Mouse (Mus musculus) intestine, embryonic 16.5 days (tissue): Measurements from ENCODE around the gene Nol4l. TPM values are rescaled to one million over a fixed set of nuclear protein-coding genes. Genes with fewer than 3 reads are reported as not detected.

Experiments used
- ATAC-seq: fragments of 200-750 bp; cut with Nextera tagmentation; 2 replicates; pipeline ENCODE4 v1.8.0; 2017; ENCODE audit warnings: moderate TSS enrichment, moderate library complexity
- H3K27ac ChIP-seq: fragments of 300-500 bp; sonication (generic); 2 replicates; pipeline ENCODE4 v1.5.1; 2014; ENCODE audit warnings: mild to moderate bottlenecking, low read length
- H3K27me3 ChIP-seq: fragments of 300-500 bp; sonication (generic); replicated peaks from 2 replicates; pipeline ENCODE4 v1.6.1; 2014; ENCODE audit warnings: low read length, control low read depth, mixed read lengths; ENCODE audit not compliant: control insufficient read depth, insufficient read depth
- H3K36me3 ChIP-seq: fragments of 300-500 bp; sonication (generic); 2 replicates; pipeline ENCODE4 v1.6.1; 2014; ENCODE audit warnings: low read length, control low read depth; ENCODE audit not compliant: control insufficient read depth, insufficient read depth
- H3K4me1 ChIP-seq: fragments of 300-500 bp; sonication (generic); 2 replicates; pipeline ENCODE4 v1.6.1; 2014; ENCODE audit warnings: low read length, control low read depth, mixed read lengths; ENCODE audit not compliant: control insufficient read depth, insufficient read depth
- H3K4me2 ChIP-seq: fragments of 300-500 bp; sonication (generic); 2 replicates; pipeline ENCODE4 v1.6.1; 2014; ENCODE audit warnings: low read depth, low read length, control low read depth
- H3K4me3 ChIP-seq: fragments of 300-500 bp; sonication (generic); 2 replicates; pipeline ENCODE4 v1.5.1; 2014; ENCODE audit warnings: mild to moderate bottlenecking, low read length
- H3K9ac ChIP-seq: fragments of 300-500 bp; sonication (generic); 2 replicates; pipeline ENCODE4 v1.6.1; 2014; ENCODE audit warnings: low read depth, low read length
- H3K9me3 ChIP-seq: fragments of 300-500 bp; sonication (generic); 2 replicates; pipeline ENCODE4 v1.6.1; 2016; ENCODE audit warnings: low read length, control low read depth; ENCODE audit not compliant: control insufficient read depth
- WGBS: fragments of 180-500 bp; shearing (Covaris S2); extraction: QIAGEN DNeasy Blood & Tissue Kit; methylation state at CpG from one replicate; pipeline ENCODE4 v1.1.7; 2014; 5-methylcytosine and 5-hydroxymethylcytosine counted together
- polyA plus RNA-seq: library from polyadenylated mRNA; unstranded; fragments of >200 nt; fragmentation: Nextera tagmentation; extraction: Ambion mirVana; gene quantifications from 2 replicates; pipeline ENCODE4 v1.2.1, GENCODE M21; 2015

The Nol4l gene
- polyA plus RNA-seq, 1 experiment from 2014 or later, result 28.6 TPM

DNA sequence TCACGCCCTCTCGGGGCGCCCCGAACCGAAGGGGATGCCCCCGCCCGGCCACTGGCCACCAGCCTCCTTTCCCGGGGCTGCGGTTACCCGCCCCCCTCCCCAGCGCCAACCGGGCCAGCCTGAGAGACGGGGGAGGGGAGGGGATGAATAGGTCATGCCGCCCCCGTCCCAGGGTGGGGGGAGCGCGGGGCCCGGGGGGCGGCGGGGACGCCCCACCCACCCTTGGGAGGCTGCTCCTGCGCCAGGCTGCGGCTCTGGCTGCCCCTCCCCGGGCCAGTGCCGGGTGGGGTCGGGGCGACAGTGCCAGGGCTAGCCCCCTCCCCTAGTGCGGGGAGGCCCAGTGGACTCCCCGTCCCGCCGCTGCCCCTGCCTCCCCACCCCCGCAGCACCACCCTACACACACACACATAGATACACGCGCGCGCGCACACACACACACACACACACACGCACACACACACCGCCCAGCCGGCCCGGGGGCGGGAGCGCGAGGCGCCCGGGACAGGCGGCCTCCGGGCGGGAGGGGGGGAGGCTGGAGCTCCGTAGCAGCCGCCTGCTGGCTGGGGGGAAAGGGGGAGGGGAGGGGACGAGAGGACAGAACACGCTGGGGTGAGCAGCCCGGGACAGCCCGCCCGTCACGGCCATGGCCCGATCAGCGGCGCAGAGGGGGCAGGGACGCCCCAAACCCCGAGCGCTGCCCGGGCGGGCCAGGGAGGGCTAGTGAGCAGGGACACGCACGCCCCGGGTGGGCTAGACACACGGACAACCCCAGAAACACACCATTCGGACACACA is 1.0 kb downstream of the Nol4l start:
- Histone ChIP-seq H3K9ac (peak overlapping the region; percentile 85), H3K27me3 (peaks cover 10% of the 10 kb centered on the region), H3K9me3 (no peaks in the 10 kb centered on the region), H3K4me2 (peak overlapping the region; percentile 98), H3K27ac (peak overlapping the region; percentile 90), H3K4me3 (peak overlapping the region; percentile 79), H3K4me1 (peaks cover 33% of the 10 kb centered on the region), H3K36me3 (no peaks in the 10 kb centered on the region)
- 1% methylated on average over 31 of the region's 70 CpGs for WGBS
- ATAC-seq, result peak; percentile 25

DNA sequence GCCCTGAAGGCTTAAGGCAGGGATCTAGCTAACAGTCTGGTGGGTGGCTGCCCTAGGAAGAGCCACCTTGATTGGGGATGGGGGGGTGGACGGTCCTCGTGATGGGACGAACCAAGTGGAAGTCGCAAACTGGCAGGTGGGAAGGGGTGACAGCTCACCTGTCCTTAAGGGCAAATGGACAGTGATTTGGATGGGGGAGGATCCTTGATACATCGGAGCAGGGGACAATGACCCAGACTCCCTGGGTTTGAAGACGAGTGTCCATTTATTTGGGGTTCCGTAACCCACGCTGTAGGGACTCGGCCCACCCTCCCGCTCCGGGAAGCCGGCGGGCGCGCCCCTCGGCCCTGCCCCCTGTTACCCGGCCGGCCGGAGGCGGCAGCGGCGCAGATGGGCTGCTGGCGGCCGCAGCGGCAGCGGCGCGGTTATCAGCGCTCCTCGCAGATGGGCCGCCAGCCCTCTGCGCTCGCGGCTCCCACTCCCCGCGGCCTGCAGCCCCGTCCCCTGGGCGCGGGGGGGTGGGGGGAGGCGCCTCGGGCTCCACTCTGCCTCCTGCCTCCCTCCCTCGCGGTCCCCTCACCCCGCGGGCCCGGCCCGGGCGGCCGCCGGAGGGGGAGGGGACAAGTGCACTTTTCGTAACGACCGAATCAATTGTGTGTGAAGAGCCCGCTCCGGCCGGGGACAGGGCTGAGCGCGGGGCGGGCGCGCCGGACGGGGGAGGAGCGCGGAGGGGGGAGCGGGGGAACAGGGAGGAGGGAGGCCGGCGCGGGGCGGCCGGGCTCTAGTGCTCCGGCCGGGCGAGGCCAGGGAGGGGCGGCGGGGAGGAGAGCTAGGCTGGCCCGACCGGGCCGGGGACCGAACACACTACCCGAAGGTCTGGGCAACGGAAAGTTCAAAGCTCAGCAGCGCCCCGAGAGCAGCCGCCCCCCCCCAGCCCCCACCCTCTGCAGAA is 1.9 kb downstream of the Nol4l start:
- no peaks in the 10 kb centered on the region for H3K9me3 ChIP-seq
- peak; percentile 39 for ATAC-seq
- 2% methylated on average over 64 of the region's 85 CpGs for WGBS
- H3K4me3 ChIP-seq, result peak overlapping the region; percentile 79
- no peaks in the 10 kb centered on the region for H3K36me3 ChIP-seq
- H3K27ac ChIP-seq, result peak overlapping the region; percentile 90
- peaks cover 10% of the 10 kb centered on the region for H3K27me3 ChIP-seq
- peaks cover 40% of the 10 kb centered on the region for H3K4me1 ChIP-seq
- H3K9ac ChIP-seq, result peak overlapping the region; percentile 85
- H3K4me2 ChIP-seq, result peak overlapping the region; percentile 98

DNA sequence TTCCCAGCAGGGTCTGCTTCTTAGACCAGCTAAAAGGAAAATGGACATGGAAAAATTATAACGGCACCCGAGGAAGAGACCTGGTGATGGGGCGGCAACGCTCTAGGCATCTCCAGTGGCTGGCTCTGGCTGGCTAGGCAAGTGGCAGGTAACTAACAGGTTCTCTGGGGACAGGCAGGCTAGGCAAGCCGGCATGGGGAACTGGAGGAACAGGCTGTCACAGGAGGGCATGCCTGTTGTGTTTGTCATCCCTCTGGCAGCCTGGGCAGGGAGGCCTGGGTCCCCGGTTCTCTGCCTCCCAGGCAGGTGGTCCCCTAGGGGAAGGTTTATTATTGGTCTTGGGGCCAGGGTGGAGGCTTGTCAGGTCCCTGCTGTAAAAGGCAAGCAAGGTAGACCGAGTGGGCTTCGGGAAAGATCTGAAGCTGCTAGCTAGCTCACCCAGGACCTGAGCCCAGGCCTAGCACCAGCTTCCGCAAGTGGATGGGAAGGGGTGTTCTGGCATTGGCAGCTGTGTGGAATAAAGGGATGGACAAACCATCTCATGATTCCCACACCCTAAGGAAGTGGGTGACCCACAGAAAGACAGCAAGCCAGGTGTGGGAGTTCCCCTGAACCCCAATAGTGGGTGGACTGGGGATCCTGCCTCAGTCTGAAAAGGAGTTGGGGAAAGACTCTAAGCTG is 2.8 kb downstream of the Nol4l start:
- peaks cover 49% of the 10 kb centered on the region for H3K4me1 ChIP-seq
- 61% methylated on average over 9 of the region's 9 CpGs for whole genome bisulfite sequencing
- H3K4me2 ChIP-seq, result peak overlapping the region; percentile 98; the same call in 1 of the 2 replicates
- peak overlapping the region; percentile 85 for H3K9ac ChIP-seq
- ATAC-seq, result no peak
- no peak overlapping the region; the same call in 1 of the 2 replicates for H3K4me3 ChIP-seq
- H3K27me3 ChIP-seq, result peaks cover 10% of the 10 kb centered on the region
- H3K36me3 ChIP-seq, result no peaks in the 10 kb centered on the region
- no peaks in the 10 kb centered on the region for H3K9me3 ChIP-seq
- peak overlapping the region; percentile 86 for H3K27ac ChIP-seq

DNA sequence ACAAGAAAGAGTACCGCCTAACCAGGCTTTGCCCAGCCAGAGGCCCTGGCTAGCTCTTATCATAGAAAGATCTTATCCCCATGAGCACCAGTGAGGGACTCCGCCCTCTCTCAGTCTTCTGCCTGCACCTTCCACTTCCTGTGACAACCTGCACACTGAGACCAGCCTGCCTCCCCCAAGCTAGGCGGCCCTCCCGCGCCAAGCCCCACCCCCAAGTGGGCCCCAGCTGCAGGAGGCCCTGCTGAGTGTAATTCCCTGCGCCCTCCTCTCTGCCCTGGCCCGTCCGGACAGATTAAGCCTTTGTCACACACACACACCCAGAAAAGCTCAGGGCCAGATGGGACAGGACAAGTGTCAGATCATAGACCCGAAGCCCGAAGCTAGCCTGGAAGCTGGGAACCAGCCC is 3.9 kb downstream of the Nol4l start:
- ATAC-seq, result peak; percentile 81
- H3K36me3 ChIP-seq, result no peaks in the 10 kb centered on the region
- peaks cover 6% of the 10 kb centered on the region; the same call in 1 of the 2 replicates for H3K27me3 ChIP-seq
- H3K27ac ChIP-seq, result peak overlapping the region; percentile 86
- H3K9me3 ChIP-seq, result no peaks in the 10 kb centered on the region
- WGBS, result 14% methylated on average over 10 of the region's 10 CpGs
- peaks cover 55% of the 10 kb centered on the region for H3K4me1 ChIP-seq
- H3K4me2 ChIP-seq, result peak overlapping the region; percentile 39
- 0 out of 2 replicates have a peak overlapping the region, but pooled peaks have one; percentile 5 for H3K4me3 ChIP-seq
- H3K9ac ChIP-seq, result peak overlapping the region; percentile 85

DNA sequence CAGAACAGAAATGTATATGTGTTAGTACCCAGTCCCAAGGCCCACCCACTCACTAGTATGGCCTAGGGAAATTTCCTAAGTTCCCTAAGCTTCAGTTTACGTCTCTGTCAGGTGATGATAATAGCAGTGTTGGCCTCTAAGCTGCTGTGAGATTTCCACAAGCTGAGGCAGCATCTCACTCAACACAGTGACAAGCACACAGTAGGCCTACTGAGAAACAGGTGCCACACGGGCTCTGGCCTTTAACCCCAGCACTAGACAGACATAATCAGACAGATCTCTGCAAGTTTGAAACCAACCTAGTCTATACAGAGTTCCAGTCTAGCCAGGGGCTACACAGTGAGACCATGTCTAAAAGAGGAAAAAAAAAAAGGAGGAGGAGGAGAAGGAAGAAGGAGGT is 5.0 kb downstream of the Nol4l start:
- WGBS, result 64% methylated on average over 2 of the region's 2 CpGs
- peak overlapping the region; percentile 86 for H3K27ac ChIP-seq

DNA sequence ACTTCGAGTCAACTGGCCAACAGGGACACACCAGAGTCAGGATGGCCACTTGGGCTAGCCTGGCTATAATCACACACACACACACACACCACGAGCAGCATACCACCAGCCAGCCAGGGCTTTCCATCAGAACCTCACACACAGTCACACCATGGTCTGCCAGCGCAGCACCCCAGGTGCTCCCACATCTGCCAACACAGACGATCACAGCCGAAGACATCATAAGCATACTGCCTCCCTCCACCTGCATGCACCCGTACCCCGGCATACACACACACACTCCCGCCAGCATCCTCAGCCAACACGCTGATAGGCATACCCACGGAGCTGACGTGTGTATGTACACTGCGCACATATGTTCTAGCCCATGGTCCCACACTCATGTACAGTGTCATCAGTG is 6.1 kb downstream of the Nol4l start:
- H3K4me3 ChIP-seq, result no peak overlapping the region
- peaks cover 53% of the 10 kb centered on the region for H3K4me1 ChIP-seq
- 0 out of 2 replicates have a peak overlapping the region, but pooled peaks have one; percentile 16 for H3K4me2 ChIP-seq
- H3K27me3 ChIP-seq, result no peaks in the 10 kb centered on the region
- H3K9me3 ChIP-seq, result no peaks in the 10 kb centered on the region
- no peak overlapping the region for H3K27ac ChIP-seq
- H3K9ac ChIP-seq, result 0 out of 2 replicates have a peak overlapping the region, but pooled peaks have one; percentile 0
- WGBS, result 83% methylated on average over 12 of the region's 12 CpGs
- ATAC-seq, result no peak
- H3K36me3 ChIP-seq, result no peaks in the 10 kb centered on the region

More for the DNA sequence above, 5.0 kb downstream of the Nol4l start:
- Histone ChIP-seq H3K36me3 (no peaks in the 10 kb centered on the region), H3K9ac (no peak overlapping the region), H3K4me3 (no peak overlapping the region), H3K4me2 (no peak overlapping the region), H3K27me3 (no peaks in the 10 kb centered on the region), H3K9me3 (no peaks in the 10 kb centered on the region), H3K4me1 (peaks cover 52% of the 10 kb centered on the region)
- ATAC-seq, result no peak

DNA sequence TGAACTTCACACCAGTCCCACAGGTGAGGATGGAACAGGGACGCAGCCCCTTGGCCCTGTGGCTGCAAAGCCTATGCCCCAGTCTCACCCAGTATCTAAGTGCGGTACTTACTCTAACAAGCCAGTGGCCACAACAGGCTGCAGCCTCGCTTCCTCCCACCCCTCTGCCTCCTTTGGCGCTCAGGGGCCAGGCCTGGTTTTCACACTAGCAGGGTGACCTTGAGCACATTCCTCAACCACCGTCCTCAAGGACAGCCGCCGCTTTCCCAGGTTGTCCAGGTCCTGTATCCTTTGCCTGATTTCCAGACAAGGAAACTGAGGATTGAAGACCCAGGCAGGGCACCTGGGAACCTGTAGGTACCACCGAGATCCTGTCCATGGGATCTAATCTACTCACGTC is 6.6 kb downstream of the Nol4l start:
- Histone ChIP-seq H3K27me3 (no peaks in the 10 kb centered on the region), H3K4me1 (peaks cover 52% of the 10 kb centered on the region), H3K9me3 (no peaks in the 10 kb centered on the region), H3K4me3 (no peak overlapping the region), H3K4me2 (peak overlapping the region; percentile 16; the same call in 1 of the 2 replicates), H3K27ac (peak overlapping the region; percentile 51; the same call in 1 of the 2 replicates), H3K9ac (peak overlapping the region; percentile 0; the same call in 1 of the 2 replicates), H3K36me3 (no peaks in the 10 kb centered on the region)
- ATAC-seq, result no peak
- WGBS, result 52% methylated on average over 9 of the region's 9 CpGs

DNA sequence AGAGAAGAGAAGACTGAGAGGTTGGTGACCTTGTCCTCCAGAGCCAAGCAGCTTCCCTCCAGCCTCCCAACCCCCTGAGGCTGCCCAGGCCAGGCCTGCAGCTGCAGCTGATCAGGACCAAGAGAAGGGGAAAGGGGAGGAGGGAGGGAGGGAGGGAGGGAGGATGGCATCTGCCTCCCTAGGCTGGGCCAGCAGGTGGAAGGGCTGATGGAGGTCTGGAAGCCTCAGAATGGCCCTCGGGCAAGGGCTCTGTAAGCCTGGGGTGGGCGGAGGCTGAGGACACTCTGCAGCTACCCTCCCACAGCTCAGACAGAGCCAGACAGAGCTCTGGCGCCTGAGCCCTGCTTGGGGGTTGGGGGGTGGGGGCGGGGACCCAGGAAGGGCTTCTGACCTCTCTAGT is 7.5 kb downstream of the Nol4l start:
- Histone ChIP-seq H3K27me3 (no peaks in the 10 kb centered on the region), H3K4me1 (peaks cover 56% of the 10 kb centered on the region), H3K9ac (0 out of 2 replicates have a peak overlapping the region, but pooled peaks have one; percentile 14), H3K9me3 (no peaks in the 10 kb centered on the region), H3K4me2 (no peak overlapping the region), H3K4me3 (no peak overlapping the region), H3K27ac (peak overlapping the region; percentile 9; the same call in 1 of the 2 replicates), H3K36me3 (no peaks in the 10 kb centered on the region)
- WGBS, result 47% methylated on average over 4 of the region's 4 CpGs
- no peak for ATAC-seq
